Mouse (Mus musculus) liver, embryonic 13.5 days (tissue): ENCODE results near the gene Pcbp3. TPM values are rescaled to one million over a fixed set of nuclear protein-coding genes. Genes with fewer than 3 reads are reported as not detected.

Experiments used
- ATAC-seq: fragments of 200-750 bp; cut with Nextera tagmentation; 2 replicates; pipeline ENCODE4 v1.8.0; 2017; ENCODE audit warnings: low read depth, mild to moderate bottlenecking, moderate number of reproducible peaks, moderate library complexity
- DNase-seq: peaks from one replicate; pipeline ENCODE4 v3.0.0; 2022
- H3K27ac ChIP-seq: fragments of 300-500 bp; sonication (generic); 2 replicates; pipeline ENCODE4 v1.5.1; 2015; ENCODE audit warnings: moderate library complexity, mild to moderate bottlenecking, inconsistent platforms
- H3K27me3 ChIP-seq: fragments of 300-500 bp; sonication (generic); 2 replicates; pipeline ENCODE4 v1.6.1; 2015; ENCODE audit warnings: mild to moderate bottlenecking, inconsistent platforms
- H3K36me3 ChIP-seq: fragments of 300-500 bp; sonication (generic); 2 replicates; pipeline ENCODE4 v1.6.1; 2015; ENCODE audit warnings: mild to moderate bottlenecking, inconsistent platforms
- H3K4me1 ChIP-seq: fragments of 300-500 bp; sonication (generic); replicated peaks from 2 replicates; pipeline ENCODE4 v1.6.1; 2015; ENCODE audit warnings: inconsistent platforms
- H3K4me2 ChIP-seq: fragments of 300-500 bp; sonication (generic); 2 replicates; pipeline ENCODE4 v1.6.1; 2015; ENCODE audit warnings: inconsistent platforms, mild to moderate bottlenecking, moderate library complexity
- H3K4me3 ChIP-seq: fragments of 300-500 bp; sonication (generic); replicated peaks from 2 replicates; pipeline ENCODE4 v1.5.1; 2015; ENCODE audit warnings: mild to moderate bottlenecking, inconsistent platforms
- H3K9ac ChIP-seq: fragments of 300-500 bp; sonication (generic); 2 replicates; pipeline ENCODE4 v1.6.1; 2015; ENCODE audit warnings: mild to moderate bottlenecking, inconsistent platforms
- H3K9me3 ChIP-seq: fragments of 300-500 bp; sonication (generic); replicated peaks from 2 replicates; pipeline ENCODE4 v1.6.1; 2016; ENCODE audit warnings: inconsistent platforms
- WGBS: fragments of 180-500 bp; shearing (Covaris S2); methylation state at CpG from one replicate; pipeline ENCODE4 v1.1.7; 2015; ENCODE audit not compliant: insufficient replicate concordance; 5-methylcytosine and 5-hydroxymethylcytosine counted together
- polyA plus RNA-seq: library from polyadenylated mRNA; unstranded; fragments of >200 nt; fragmentation: Nextera tagmentation; extraction: Ambion mirVana; gene quantifications from 2 replicates; pipeline ENCODE4 v1.2.1, GENCODE M21; 2015

The Pcbp3 gene
- polyA plus RNA-seq, 1 experiment from 2014 or later = 5.1 TPM

DNA sequence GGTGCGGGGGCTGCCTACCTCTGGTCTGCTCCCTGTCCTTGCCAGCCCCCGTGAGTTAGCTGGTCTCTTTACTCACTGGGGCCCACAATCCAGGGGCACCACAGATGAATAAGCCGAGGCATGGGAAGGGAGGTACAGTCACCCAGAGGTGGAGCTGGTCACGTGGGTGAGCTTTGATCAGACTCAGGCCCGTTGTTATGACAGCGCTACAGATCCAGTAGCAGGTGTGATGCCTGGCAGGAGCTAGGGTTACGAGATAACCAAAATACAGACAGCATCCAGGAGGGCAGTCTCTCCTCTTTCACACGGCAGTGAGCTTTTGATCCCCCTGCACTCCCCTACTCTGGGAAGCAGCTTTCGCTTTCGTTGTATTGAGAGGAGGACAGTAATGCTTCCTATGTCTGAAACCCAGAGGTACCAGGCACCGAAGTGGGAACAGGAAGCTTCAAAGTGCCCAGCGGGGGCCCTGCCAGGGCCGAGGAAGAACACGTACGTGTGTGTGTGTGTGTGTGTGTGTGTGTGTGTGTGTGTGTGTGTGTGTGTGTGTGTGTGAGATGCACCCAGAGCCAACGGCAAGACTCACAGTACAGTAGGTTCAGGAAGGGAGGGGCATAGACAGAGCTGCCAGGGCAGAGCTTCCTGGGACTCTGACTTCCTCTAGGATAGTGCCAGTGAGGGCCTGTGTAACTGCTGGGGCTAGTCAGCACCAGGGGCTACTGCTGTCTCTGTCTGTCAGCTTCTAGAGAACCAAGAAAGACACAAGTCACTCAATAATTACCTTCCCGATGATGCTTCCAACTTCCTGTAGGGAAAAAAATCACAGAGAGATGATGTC lies 162.7 kb downstream of the Pcbp3 start:
- Histone ChIP-seq H3K4me2 (no peak overlapping the region), H3K4me3 (no peak overlapping the region), H3K27ac (no peak overlapping the region), H3K9me3 (no peaks in the 10 kb centered on the region), H3K27me3 (no peaks in the 10 kb centered on the region), H3K4me1 (peaks cover 8% of the 10 kb centered on the region), H3K36me3 (no peaks in the 10 kb centered on the region), H3K9ac (no peak overlapping the region)
- DNase-seq (no peak), ATAC-seq (no peak)
- 67% methylated on average over 16 of the region's 17 CpGs for WGBS

DNA sequence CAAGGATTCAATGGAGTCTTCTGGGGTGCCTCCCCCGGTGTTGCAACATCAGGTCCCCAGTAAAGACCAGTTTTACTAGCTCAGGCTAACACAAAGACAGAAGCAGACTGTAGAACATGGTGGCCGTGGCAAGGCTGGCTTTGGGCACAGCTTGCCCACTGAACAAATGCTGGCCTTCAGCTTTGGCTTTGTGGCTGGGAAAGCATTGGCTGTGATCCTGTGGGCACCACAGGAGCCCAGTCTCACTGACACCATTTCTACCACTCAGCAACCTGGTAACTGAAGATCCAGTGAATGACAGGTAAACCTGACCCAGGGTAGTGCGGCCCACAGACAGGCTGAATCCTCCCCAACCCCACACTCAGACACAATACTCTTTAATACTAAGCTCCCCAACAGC lies 167.6 kb downstream of the Pcbp3 start:
- 80% methylated on average over 3 of the region's 3 CpGs for WGBS
- Histone ChIP-seq H3K4me1 (no peaks in the 10 kb centered on the region), H3K9ac (no peak overlapping the region), H3K9me3 (no peaks in the 10 kb centered on the region), H3K36me3 (no peaks in the 10 kb centered on the region), H3K4me3 (no peak overlapping the region), H3K27me3 (no peaks in the 10 kb centered on the region), H3K4me2 (no peak overlapping the region), H3K27ac (no peak overlapping the region)
- ATAC-seq (no peak), DNase-seq (no peak)

DNA sequence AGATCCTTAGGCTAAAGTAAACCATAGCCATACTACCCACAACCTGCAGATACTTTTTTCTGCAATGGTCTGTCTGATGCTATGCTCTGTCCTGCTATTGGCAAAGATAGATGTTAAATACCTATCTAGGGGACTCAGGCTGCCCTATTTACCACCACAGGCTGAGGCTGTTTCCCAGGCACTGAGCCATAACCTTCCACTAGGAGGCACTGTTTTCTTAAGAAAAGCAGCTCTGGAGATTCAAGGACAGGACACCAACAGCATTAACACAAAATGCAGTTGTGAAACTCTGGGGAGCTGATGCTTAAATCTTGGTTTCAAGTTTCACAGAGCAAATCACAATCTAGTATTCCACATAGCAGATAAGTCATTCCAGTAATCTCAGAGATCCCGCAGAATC lies 170.2 kb downstream of the Pcbp3 start:
- Histone ChIP-seq H3K4me1 (no peaks in the 10 kb centered on the region), H3K9ac (no peak overlapping the region), H3K4me2 (no peak overlapping the region), H3K27ac (no peak overlapping the region), H3K36me3 (no peaks in the 10 kb centered on the region), H3K27me3 (no peaks in the 10 kb centered on the region), H3K9me3 (no peaks in the 10 kb centered on the region), H3K4me3 (no peak overlapping the region)
- WGBS = 31% methylated on average over 1 of the region's 1 CpGs
- DNase-seq (no peak), ATAC-seq (no peak)

DNA sequence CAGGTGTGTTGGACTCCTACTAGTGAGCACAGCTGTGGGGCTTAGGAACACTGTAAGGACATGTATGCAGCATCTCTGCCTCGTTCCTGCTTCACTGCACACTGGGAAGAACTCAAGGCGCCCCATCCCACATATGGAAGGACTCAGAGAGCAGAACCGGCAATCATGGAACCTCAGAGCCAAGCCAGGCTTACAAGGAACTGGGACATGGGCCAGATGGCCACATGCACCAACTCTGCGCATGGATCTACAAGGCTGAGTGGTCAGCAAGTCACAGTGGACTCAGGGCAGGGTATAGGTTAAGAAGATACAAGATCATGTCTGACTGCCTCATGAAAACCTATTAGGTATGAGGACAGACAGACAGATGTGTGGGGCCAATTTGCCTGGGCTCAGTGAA lies 171.8 kb downstream of the Pcbp3 start:
- H3K9ac ChIP-seq = no peak overlapping the region
- 59% methylated on average over 4 of the region's 4 CpGs for WGBS
- no peak overlapping the region for H3K27ac ChIP-seq
- H3K36me3 ChIP-seq = no peaks in the 10 kb centered on the region
- H3K27me3 ChIP-seq = no peaks in the 10 kb centered on the region
- DNase-seq = no peak
- H3K4me3 ChIP-seq = no peak overlapping the region
- no peaks in the 10 kb centered on the region for H3K4me1 ChIP-seq
- no peak overlapping the region for H3K4me2 ChIP-seq
- no peaks in the 10 kb centered on the region for H3K9me3 ChIP-seq
- ATAC-seq = no peak

DNA sequence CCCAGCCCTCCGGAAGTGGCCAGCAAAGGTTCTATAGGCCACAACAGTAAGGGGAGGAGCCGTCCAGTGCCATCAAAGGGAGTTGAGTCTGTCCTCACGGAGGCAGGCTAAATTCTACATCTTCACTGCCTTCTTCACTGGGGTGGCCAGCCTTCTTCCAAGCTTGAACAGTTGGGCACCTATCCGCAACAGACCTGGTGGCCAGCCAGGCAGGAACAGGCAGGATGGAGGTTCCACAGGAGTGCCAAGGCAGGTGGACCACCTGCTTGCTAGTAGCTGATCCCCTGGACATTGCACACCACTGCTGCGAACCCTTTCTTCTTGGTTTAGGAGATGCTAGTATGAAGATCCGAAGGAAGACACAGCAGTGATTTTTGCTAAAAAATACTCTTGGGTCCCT lies 176.4 kb downstream of the Pcbp3 start:
- H3K27me3 ChIP-seq = no peaks in the 10 kb centered on the region
- no peak overlapping the region for H3K4me3 ChIP-seq
- no peak overlapping the region for H3K9ac ChIP-seq
- H3K9me3 ChIP-seq = no peaks in the 10 kb centered on the region
- H3K4me2 ChIP-seq = no peak overlapping the region
- DNase-seq (no peak), ATAC-seq (no peak)
- WGBS = 66% methylated on average over 6 of the region's 6 CpGs
- no peaks in the 10 kb centered on the region for H3K4me1 ChIP-seq
- H3K36me3 ChIP-seq = no peaks in the 10 kb centered on the region
- H3K27ac ChIP-seq = no peak overlapping the region

DNA sequence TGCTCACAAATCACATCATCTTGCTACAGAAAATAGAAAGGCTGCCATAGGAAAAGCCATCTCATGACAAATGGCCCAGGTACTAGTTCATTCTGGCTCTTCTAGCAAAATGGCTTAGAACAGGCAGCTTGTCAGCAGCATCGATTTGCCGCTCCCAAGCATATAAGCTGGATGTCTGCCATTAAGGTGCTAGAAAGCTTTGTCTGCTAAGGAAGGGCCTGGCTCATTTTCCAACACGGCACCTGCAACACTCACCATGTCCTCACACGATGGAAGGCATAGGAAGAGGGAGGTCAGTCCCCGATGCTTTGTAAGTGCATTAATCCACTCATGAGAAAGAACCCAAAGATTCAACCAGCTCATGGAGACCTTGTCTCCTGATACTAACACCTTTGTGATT lies 182.5 kb downstream of the Pcbp3 start:
- no peaks in the 10 kb centered on the region for H3K4me1 ChIP-seq
- no peak overlapping the region for H3K27ac ChIP-seq
- no peak for DNase-seq
- no peak overlapping the region for H3K4me3 ChIP-seq
- H3K27me3 ChIP-seq = no peaks in the 10 kb centered on the region
- 78% methylated on average over 5 of the region's 5 CpGs for WGBS
- no peak for ATAC-seq
- H3K9me3 ChIP-seq = no peaks in the 10 kb centered on the region
- H3K9ac ChIP-seq = no peak overlapping the region
- H3K36me3 ChIP-seq = no peaks in the 10 kb centered on the region
- no peak overlapping the region for H3K4me2 ChIP-seq

DNA sequence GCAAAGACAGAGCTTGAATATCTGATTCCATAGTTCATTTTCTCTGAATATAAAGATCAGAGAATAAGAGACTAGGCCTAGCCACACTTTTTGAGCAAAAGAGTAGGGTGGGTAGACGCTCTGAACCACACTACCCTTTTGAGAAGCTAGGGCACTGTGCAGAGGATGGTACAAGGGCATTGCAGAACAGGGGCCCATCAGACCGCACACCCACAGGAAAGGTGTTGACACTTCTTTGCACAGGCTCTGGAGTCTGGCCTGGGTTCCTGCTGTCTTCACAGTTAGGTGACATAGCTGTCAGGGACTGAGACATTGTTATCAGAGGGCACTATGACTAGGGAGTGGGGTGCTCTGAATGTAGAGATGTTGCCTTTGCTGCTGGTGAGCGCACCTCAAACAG lies 190.1 kb downstream of the Pcbp3 start:
- no peak overlapping the region for H3K4me3 ChIP-seq
- H3K4me2 ChIP-seq = no peak overlapping the region
- H3K36me3 ChIP-seq = no peaks in the 10 kb centered on the region
- H3K4me1 ChIP-seq = no peaks in the 10 kb centered on the region
- no peak for ATAC-seq
- no peak overlapping the region for H3K27ac ChIP-seq
- DNase-seq = no peak
- no peaks in the 10 kb centered on the region for H3K27me3 ChIP-seq
- H3K9me3 ChIP-seq = no peaks in the 10 kb centered on the region
- 58% methylated on average over 3 of the region's 3 CpGs for WGBS
- no peak overlapping the region for H3K9ac ChIP-seq

DNA sequence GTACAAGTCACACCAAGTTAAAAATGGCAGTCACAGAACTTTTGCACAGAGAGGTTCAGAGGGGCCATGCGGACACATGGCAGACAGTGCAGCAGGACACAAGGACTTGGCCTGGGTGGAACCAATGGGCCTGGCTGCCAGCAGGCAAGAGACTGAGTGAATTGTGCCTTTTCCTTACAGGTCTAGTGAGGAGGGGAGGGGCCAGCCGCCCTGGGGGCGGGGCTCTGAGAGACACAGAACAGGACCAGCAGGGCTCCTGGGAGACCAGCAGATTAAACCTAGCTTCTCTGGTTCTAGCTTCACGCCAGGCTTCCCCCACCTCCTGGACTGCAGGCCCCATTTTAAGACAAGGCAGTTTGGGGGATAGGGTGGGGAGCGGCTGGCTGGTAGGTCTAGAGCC lies 190.6 kb downstream of the Pcbp3 start:
- 55% methylated on average over 5 of the region's 5 CpGs for WGBS
- no peaks in the 10 kb centered on the region for H3K4me1 ChIP-seq
- no peak overlapping the region for H3K4me3 ChIP-seq
- no peak overlapping the region for H3K9ac ChIP-seq
- H3K36me3 ChIP-seq = no peaks in the 10 kb centered on the region
- no peak overlapping the region for H3K27ac ChIP-seq
- no peaks in the 10 kb centered on the region for H3K27me3 ChIP-seq
- no peaks in the 10 kb centered on the region for H3K9me3 ChIP-seq
- ATAC-seq (no peak), DNase-seq (no peak)
- H3K4me2 ChIP-seq = no peak overlapping the region

DNA sequence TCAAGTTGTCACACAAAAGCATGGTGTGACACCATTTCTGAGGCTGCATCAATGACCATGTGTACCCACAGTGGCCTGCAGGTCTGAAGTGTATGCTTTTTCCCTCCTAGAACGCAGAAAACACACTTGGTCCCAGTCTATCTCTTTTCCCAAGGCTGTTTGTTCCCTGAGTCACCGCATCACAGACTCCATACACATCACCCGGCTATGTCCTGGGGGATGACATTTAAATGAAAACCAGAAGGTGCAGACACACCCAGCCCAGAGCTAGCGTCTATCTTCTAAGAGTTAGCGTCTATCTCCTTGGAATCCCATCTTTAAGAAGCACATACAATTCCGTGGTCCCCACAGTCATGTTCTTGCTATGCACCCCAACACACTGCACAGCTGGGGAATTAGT lies 192.1 kb downstream of the Pcbp3 start:
- H3K27ac ChIP-seq = no peak overlapping the region
- no peaks in the 10 kb centered on the region for H3K4me1 ChIP-seq
- WGBS = 75% methylated on average over 6 of the region's 6 CpGs
- H3K9ac ChIP-seq = no peak overlapping the region
- H3K4me2 ChIP-seq = no peak overlapping the region
- H3K9me3 ChIP-seq = no peaks in the 10 kb centered on the region
- no peaks in the 10 kb centered on the region for H3K36me3 ChIP-seq
- H3K4me3 ChIP-seq = no peak overlapping the region
- ATAC-seq (no peak), DNase-seq (no peak)
- H3K27me3 ChIP-seq = no peaks in the 10 kb centered on the region

DNA sequence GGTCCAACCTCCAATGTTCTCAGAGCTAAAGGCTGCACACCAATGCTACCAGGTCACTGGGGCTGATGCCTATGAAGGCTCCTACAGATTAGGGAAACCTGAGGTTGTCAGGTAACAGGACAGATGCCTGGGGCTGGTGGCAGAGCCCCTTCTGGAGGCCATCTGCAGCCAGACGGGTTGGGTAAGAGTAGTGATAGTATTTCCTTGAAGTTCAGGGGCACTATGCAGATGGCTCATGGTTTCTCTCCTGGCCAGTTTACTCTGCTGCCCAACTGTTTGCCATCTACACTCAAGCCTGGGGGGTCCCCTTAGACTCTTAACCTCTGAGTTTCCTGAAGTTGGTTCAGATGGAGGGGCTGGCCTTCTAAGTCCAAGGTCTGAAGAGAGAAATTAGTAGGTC lies 195.5 kb downstream of the Pcbp3 start:
- ATAC-seq = no peak
- 65% methylated on average over 1 of the region's 1 CpGs for WGBS
- Histone ChIP-seq H3K36me3 (no peaks in the 10 kb centered on the region), H3K27ac (no peak overlapping the region), H3K9ac (no peak overlapping the region), H3K4me3 (no peak overlapping the region), H3K27me3 (no peaks in the 10 kb centered on the region), H3K9me3 (no peaks in the 10 kb centered on the region), H3K4me1 (no peaks in the 10 kb centered on the region), H3K4me2 (no peak overlapping the region)
- DNase-seq = no peak

DNA sequence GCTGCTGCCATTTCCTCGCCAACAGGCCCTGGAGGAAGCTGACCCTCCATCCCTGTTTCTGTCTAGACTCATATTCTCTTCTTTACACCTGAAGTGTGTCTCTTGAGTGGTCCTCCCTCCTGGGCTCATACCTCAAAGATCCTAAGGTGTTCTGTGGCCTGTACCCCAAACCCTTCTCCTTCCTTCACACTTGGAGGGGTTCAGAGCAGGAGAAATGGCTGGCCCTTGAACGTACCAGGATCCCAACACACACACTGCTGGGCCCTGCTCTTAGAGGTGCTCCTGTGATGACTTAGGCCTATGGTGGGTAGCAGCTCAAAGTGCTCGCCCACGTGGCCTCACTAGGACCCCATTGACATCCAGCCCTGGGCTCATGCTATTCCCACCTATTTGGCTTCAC lies 196.8 kb downstream of the Pcbp3 start:
- DNase-seq (no peak), ATAC-seq (no peak)
- no peaks in the 10 kb centered on the region for H3K36me3 ChIP-seq
- H3K4me2 ChIP-seq = no peak overlapping the region
- H3K4me3 ChIP-seq = no peak overlapping the region
- no peaks in the 10 kb centered on the region for H3K9me3 ChIP-seq
- 56% methylated on average over 4 of the region's 4 CpGs for WGBS
- H3K9ac ChIP-seq = no peak overlapping the region
- H3K27me3 ChIP-seq = no peaks in the 10 kb centered on the region
- no peak overlapping the region for H3K27ac ChIP-seq
- H3K4me1 ChIP-seq = no peaks in the 10 kb centered on the region

DNA sequence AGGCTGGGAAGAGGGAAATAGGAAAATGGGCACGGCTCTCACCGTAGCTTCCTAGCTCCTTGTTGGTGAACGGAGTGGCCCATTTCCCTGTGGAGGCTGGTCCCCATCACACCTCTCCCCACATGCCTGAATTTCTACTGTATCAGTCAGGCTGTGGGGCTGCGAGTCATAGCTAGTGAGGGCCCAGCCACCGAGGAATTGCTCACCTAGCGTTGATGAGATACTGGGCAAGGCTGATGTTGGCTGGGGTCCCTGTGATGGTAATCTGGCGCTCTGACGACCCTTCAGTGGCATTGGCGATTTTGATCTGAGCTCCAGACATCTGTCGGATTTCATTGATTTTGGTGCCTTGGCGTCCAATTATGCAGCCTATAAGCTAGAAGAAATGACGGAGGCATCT lies 198.7 kb downstream of the Pcbp3 start:
- 73% methylated on average over 12 of the region's 12 CpGs for WGBS
- H3K4me3 ChIP-seq = no peak overlapping the region
- H3K27ac ChIP-seq = no peak overlapping the region
- H3K27me3 ChIP-seq = no peaks in the 10 kb centered on the region
- no peaks in the 10 kb centered on the region for H3K36me3 ChIP-seq
- DNase-seq (no peak), ATAC-seq (no peak)
- no peaks in the 10 kb centered on the region for H3K4me1 ChIP-seq
- H3K9me3 ChIP-seq = no peaks in the 10 kb centered on the region
- no peak overlapping the region for H3K4me2 ChIP-seq
- no peak overlapping the region for H3K9ac ChIP-seq
